Mouse (Mus musculus) embryonic facial prominence, embryonic 13.5 days (tissue): ENCODE data around the gene Il22ra2. TPM values are rescaled to one million over a fixed set of nuclear protein-coding genes. Genes with fewer than 3 reads are reported as not detected.
"Not testable (repeated sequence)": the region's sequence is repeated elsewhere in the genome, so short reads cannot be mapped to it uniquely, and the experiment has no call there.

Experiments used
- ATAC-seq: fragments of 200-750 bp; cut with Nextera tagmentation; 2 replicates; pipeline ENCODE4 v1.8.0; 2017; ENCODE audit warnings: low read depth; ENCODE audit not compliant: insufficient number of reproducible peaks, insufficient read depth, low FRiP score, low TSS enrichment
- H3K27ac ChIP-seq: fragments of 300-500 bp; sonication (generic); 2 replicates; pipeline ENCODE4 v1.5.1; 2015; ENCODE audit warnings: moderate library complexity, mild to moderate bottlenecking, inconsistent platforms
- H3K27me3 ChIP-seq: fragments of 300-500 bp; sonication (generic); 2 replicates; pipeline ENCODE4 v1.6.1; 2015; ENCODE audit warnings: mild to moderate bottlenecking, inconsistent platforms
- H3K36me3 ChIP-seq: fragments of 300-500 bp; sonication (generic); 2 replicates; pipeline ENCODE4 v1.6.1; 2015; ENCODE audit warnings: mild to moderate bottlenecking, inconsistent platforms
- H3K4me1 ChIP-seq: fragments of 300-500 bp; sonication (generic); 2 replicates; pipeline ENCODE4 v1.6.1; 2015; ENCODE audit warnings: inconsistent platforms
- H3K4me2 ChIP-seq: fragments of 300-500 bp; sonication (generic); 2 replicates; pipeline ENCODE4 v1.6.1; 2015; ENCODE audit warnings: moderate library complexity, mild to moderate bottlenecking, inconsistent platforms
- H3K4me3 ChIP-seq: fragments of 300-500 bp; sonication (generic); 2 replicates; pipeline ENCODE4 v1.5.1; 2015; ENCODE audit warnings: mild to moderate bottlenecking, inconsistent platforms
- H3K9ac ChIP-seq: fragments of 300-500 bp; sonication (generic); 2 replicates; pipeline ENCODE4 v1.6.1; 2015; ENCODE audit warnings: mild to moderate bottlenecking, inconsistent platforms
- H3K9me3 ChIP-seq: fragments of 300-500 bp; sonication (generic); 2 replicates; pipeline ENCODE4 v1.6.1; 2016; ENCODE audit warnings: inconsistent platforms
- WGBS: fragments of 180-500 bp; shearing (Covaris S2); methylation state at CpG from one replicate; pipeline ENCODE4 v1.1.7; 2015; ENCODE audit warnings: mixed read lengths; 5-methylcytosine and 5-hydroxymethylcytosine counted together
- polyA plus RNA-seq: library from polyadenylated mRNA; unstranded; fragments of >200 nt; fragmentation: Nextera tagmentation; extraction: Ambion mirVana; gene quantifications from 2 replicates; pipeline ENCODE4 v1.2.1, GENCODE M21; 2015

The Il22ra2 gene
- polyA plus RNA-seq, 1 experiment from 2014 or later, result not detected

GRCm38 (mm10) chr10:19589626-19590025, 32.2 kb upstream of the Il22ra2 start:
- Histone ChIP-seq H3K4me2 (no peak overlapping the region), H3K4me1 (peaks cover 25% of the 10 kb centered on the region), H3K4me3 (no peak overlapping the region), H3K9me3 (no peaks in the 10 kb centered on the region), H3K27me3 (no peaks in the 10 kb centered on the region), H3K27ac (no peak overlapping the region), H3K9ac (no peak overlapping the region), H3K36me3 (no peaks in the 10 kb centered on the region)
- WGBS, result 90% methylated on average over 12 of the region's 12 CpGs
- ATAC-seq, result no peak

- peak overlapping the region; percentile 77 for H3K4me3 ChIP-seq
- no peaks in the 10 kb centered on the region for H3K36me3 ChIP-seq
- H3K27ac ChIP-seq, result peak overlapping the region; percentile 40; the same call in 1 of the 2 replicates
- no peak for ATAC-seq
- H3K9me3 ChIP-seq, result no peaks in the 10 kb centered on the region
- H3K9ac ChIP-seq, result no peak overlapping the region
- 24% methylated on average over 6 of the region's 6 CpGs for WGBS
- H3K27me3 ChIP-seq, result no peaks in the 10 kb centered on the region
- H3K4me1 ChIP-seq, result peaks cover 27% of the 10 kb centered on the region
- peak overlapping the region; percentile 76 for H3K4me2 ChIP-seq
Observed at GRCm38 (mm10) chr10:19591286-19591640, 30.5 kb upstream of the Il22ra2 start.

GRCm38 (mm10) chr10:19591641-19592441, 30.0 kb upstream of the Il22ra2 start, which contains the start of gene Ifngr1:
Ifngr1 (plus strand) TSS chr10:19591949.
- ATAC-seq, result peak; percentile 99
- Histone ChIP-seq H3K4me1 (peaks cover 27% of the 10 kb centered on the region), H3K27me3 (no peaks in the 10 kb centered on the region), H3K4me3 (peak within 1 kb of the TSS; percentile 77), H3K36me3 (no peaks in the 10 kb centered on the region), H3K9ac (peak within 1 kb of the TSS; percentile 82), H3K9me3 (no peaks in the 10 kb centered on the region), H3K4me2 (peak within 1 kb of the TSS; percentile 76), H3K27ac (peak within 1 kb of the TSS; percentile 86)
- WGBS, result under 1% methylated on average over 52 of the region's 52 CpGs

GRCm38 (mm10) chr10:19592556-19592955, 29.2 kb upstream of the Il22ra2 start:
- no peak for ATAC-seq
- Histone ChIP-seq H3K4me1 (peaks cover 27% of the 10 kb centered on the region), H3K4me3 (peak overlapping the region; percentile 77), H3K27me3 (no peaks in the 10 kb centered on the region), H3K36me3 (no peaks in the 10 kb centered on the region), H3K27ac (peak overlapping the region; percentile 86; the same call in 1 of the 2 replicates), H3K9ac (peak overlapping the region; percentile 82), H3K9me3 (no peaks in the 10 kb centered on the region), H3K4me2 (peak overlapping the region; percentile 76)
- 5% methylated on average over 3 of the region's 3 CpGs for WGBS

DNA sequence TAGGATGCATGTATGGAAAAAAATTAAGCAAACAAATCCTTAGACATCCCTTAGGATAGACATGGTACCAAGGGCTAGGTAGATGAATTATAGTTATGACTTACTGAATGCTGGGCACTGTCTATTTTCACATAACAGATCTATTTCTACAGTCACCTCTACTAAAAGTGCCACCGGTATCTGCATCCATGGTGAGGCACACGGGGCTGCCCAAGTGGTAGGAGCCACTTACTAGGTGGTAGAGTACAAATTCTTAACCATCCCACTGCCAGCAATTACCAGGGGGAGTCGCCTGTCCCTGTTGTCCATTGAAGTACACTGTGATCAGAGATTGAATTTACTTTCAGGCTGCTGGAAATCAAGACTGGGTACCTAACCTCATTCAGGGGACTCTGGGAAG, 28.5 kb upstream of the Il22ra2 start:
- no peaks in the 10 kb centered on the region for H3K36me3 ChIP-seq
- H3K4me3 ChIP-seq, result no peak overlapping the region
- no peak for ATAC-seq
- H3K4me1 ChIP-seq, result peaks cover 27% of the 10 kb centered on the region
- no peaks in the 10 kb centered on the region for H3K9me3 ChIP-seq
- no peak overlapping the region for H3K27ac ChIP-seq
- WGBS, result 76% methylated on average over 3 of the region's 3 CpGs
- H3K9ac ChIP-seq, result no peak overlapping the region
- H3K4me2 ChIP-seq, result peak overlapping the region; percentile 76; the same call in 1 of the 2 replicates
- no peaks in the 10 kb centered on the region for H3K27me3 ChIP-seq

DNA sequence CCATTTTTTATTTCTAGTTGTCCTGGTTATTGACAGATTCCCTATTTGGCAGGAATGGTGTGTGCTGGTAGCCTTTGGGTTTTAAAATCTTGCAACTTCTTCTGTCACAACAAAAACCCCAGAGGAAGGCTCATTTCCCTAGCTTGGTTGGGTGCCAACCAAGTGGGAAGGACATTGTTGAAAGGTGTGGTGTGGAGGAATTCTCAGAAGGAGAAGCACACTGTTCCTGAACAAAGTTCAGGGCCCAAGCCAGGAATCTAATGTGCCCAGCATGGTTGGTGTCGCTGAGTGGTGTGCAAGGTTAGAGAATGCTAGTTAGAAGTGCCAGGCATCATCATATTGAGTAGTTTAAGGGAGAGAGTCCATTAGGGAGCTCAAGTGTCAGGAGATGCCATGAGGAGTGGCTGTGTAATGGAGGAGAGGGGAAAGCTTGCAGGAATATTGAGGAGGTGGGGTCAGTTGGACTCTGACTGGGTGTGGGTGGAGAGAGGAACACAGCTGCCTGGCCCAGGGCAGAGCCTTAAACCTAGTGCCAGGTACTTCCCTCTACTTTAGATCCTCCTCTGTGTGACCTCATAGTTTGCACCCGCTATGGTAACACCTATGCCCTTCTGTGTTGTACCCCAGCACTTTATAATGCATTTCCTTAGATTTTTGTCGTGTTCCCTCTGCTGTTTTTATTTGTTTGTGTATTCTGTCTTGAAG, 27.4 kb upstream of the Il22ra2 start:
- peaks cover 9% of the 10 kb centered on the region for H3K36me3 ChIP-seq
- no peaks in the 10 kb centered on the region for H3K27me3 ChIP-seq
- H3K27ac ChIP-seq, result no peak overlapping the region
- WGBS, result 80% methylated on average over 3 of the region's 3 CpGs
- H3K9me3 ChIP-seq, result no peaks in the 10 kb centered on the region
- no peak overlapping the region for H3K4me3 ChIP-seq
- 0 out of 2 replicates have a peak overlapping the region, but pooled peaks have one; percentile 2 for H3K9ac ChIP-seq
- peak overlapping the region; percentile 76; the same call in 1 of the 2 replicates for H3K4me2 ChIP-seq
- no peak for ATAC-seq
- H3K4me1 ChIP-seq, result peaks cover 27% of the 10 kb centered on the region

GRCm38 (mm10) chr10:19596866-19597265, 24.9 kb upstream of the Il22ra2 start:
- H3K9ac ChIP-seq, result no peak overlapping the region
- no peaks in the 10 kb centered on the region for H3K27me3 ChIP-seq
- peaks cover 5% of the 10 kb centered on the region for H3K9me3 ChIP-seq
- no peak overlapping the region for H3K4me3 ChIP-seq
- peaks cover 21% of the 10 kb centered on the region for H3K4me1 ChIP-seq
- H3K36me3 ChIP-seq, result peaks cover 20% of the 10 kb centered on the region
- 87% methylated on average over 4 of the region's 4 CpGs for WGBS
- H3K4me2 ChIP-seq, result no peak overlapping the region
- ATAC-seq, result no peak
- no peak overlapping the region for H3K27ac ChIP-seq

DNA sequence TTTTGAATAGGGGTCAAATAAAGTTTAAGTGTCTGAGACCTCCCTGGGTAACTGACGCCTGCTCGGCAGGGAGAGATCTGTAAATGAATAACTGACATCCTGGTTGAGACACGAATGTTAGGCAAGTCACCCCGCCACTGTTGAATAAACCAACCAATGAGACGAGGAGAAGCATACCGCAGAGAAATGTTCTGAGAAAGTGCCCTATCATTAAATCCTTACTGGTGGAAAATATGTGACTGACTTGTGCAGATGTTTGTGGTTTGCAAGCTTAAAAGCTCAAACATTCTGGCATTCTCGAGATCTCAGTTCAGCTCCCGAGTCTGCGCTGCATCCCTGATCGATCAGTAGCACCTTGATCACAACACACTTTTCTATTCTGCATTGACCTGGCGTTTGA, 23.7 kb upstream of the Il22ra2 start:
- Histone ChIP-seq H3K36me3 (peaks cover 29% of the 10 kb centered on the region), H3K4me2 (no peak overlapping the region), H3K9me3 (peaks cover 5% of the 10 kb centered on the region), H3K27ac (no peak overlapping the region), H3K27me3 (no peaks in the 10 kb centered on the region), H3K4me3 (no peak overlapping the region), H3K4me1 (peaks cover 15% of the 10 kb centered on the region), H3K9ac (no peak overlapping the region)
- 60% methylated on average over 11 of the region's 11 CpGs for WGBS
- no peak for ATAC-seq

DNA sequence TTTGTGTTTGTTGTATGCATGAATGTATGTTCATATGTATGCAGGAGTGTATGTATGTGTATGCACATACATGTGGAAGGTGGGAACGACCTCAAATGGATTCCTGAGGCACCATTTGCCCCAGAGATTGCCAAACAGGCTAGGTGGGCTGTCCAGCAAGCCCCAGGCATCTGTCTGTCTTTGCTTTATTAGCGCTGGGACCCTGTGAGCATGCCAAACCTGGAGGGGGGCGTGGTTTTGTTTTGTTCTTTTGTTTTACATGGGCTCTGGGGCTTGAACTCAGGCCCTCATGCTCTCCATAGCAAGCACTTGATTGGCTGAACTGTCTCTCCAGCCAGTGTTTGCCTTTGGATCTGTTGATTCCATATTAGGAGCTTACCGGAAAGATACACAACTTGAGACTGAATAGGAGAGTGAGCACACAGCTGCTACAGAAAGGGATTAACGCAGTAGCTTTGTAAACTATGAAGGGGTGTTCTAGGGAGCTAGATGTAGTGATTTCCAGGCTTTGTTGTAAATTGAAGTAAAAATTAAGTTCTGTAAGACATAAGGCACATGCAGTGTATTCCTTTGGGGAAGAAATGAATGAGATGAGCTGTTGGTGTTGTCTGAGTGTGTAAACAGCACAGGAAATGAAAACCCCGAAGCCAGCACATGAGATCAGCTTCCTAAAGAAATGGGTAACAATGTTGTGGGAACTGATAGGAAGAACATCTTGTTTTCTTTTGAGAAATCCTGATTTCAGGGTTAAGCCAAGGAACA, 22.3 kb upstream of the Il22ra2 start:
- Histone ChIP-seq H3K27me3 (no peaks in the 10 kb centered on the region), H3K4me3 (no peak overlapping the region), H3K4me1 (peaks cover 3% of the 10 kb centered on the region), H3K9me3 (peaks cover 5% of the 10 kb centered on the region), H3K4me2 (no peak overlapping the region), H3K9ac (no peak overlapping the region), H3K36me3 (peaks cover 41% of the 10 kb centered on the region), H3K27ac (no peak overlapping the region)
- WGBS, result 73% methylated on average over 6 of the region's 6 CpGs
- no peak for ATAC-seq

- Histone ChIP-seq H3K9me3 (peaks cover 5% of the 10 kb centered on the region), H3K9ac (no peak overlapping the region), H3K36me3 (peaks cover 47% of the 10 kb centered on the region), H3K4me2 (no peak overlapping the region), H3K27ac (no peak overlapping the region), H3K4me1 (no peaks in the 10 kb centered on the region), H3K4me3 (no peak overlapping the region), H3K27me3 (no peaks in the 10 kb centered on the region)
- no peak for ATAC-seq
- 79% methylated on average over 3 of the region's 3 CpGs for WGBS
Observed at GRCm38 (mm10) chr10:19600093-19600420, 21.7 kb upstream of the Il22ra2 start.

- not testable (repeated sequence) for H3K27me3 ChIP-seq, H3K9me3 ChIP-seq, H3K27ac ChIP-seq, H3K4me1 ChIP-seq, H3K4me3 ChIP-seq, ATAC-seq, H3K9ac ChIP-seq, H3K4me2 ChIP-seq
- H3K36me3 ChIP-seq, result peaks cover 60% of the 10 kb centered on the region
- WGBS, result 16% methylated on average over 1 of the region's 1 CpGs
Observed at GRCm38 (mm10) chr10:19601502-19601901, 20.3 kb upstream of the Il22ra2 start.
